Mouse (Mus musculus) lung, adult 2 months (tissue): ENCODE results near the gene Nwd1. TPM values are rescaled to one million over a fixed set of nuclear protein-coding genes. Genes with fewer than 3 reads are reported as not detected.
"Not testable (repeated sequence)": the region's sequence is repeated elsewhere in the genome, so short reads cannot be mapped to it uniquely, and the experiment has no call there.

Experiments
- DNase-seq: peaks from one replicate; pipeline ENCODE4 v3.0.0; 2022
- H3K4me1 ChIP-seq: fragments of 200-500 bp; 2 replicates; pipeline ENCODE4 v1.6.1; 2011; ENCODE audit warnings: low read length; ENCODE audit not compliant: control insufficient read depth, insufficient read depth
- H3K4me3 ChIP-seq: fragments of 200-500 bp; replicated peaks from 2 replicates; pipeline ENCODE3; 2011; ENCODE audit warnings: low read depth, mild to moderate bottlenecking, control low read depth, low read length; ENCODE audit errors: extremely low read depth
- CTCF ChIP-seq: fragments of 200-500 bp; IDR thresholded peaks from 2 replicates; pipeline ENCODE4 v1.5.1; 2011; ENCODE audit warnings: mild to moderate bottlenecking, low read length, control low read depth; ENCODE audit not compliant: insufficient read depth
- POLR2A ChIP-seq: fragments of 200-500 bp; IDR thresholded peaks from 2 replicates; pipeline ENCODE4 v1.6.1; 2011; ENCODE audit warnings: low read depth, mild to moderate bottlenecking, control low read depth, low read length, borderline replicate concordance; ENCODE audit errors: extremely low read depth
- WGBS: fragments of 180-500 bp; shearing (Covaris S2); methylation state at CpG from one replicate; pipeline ENCODE4 v1.1.7; 2018; 5-methylcytosine and 5-hydroxymethylcytosine counted together
- polyA plus RNA-seq: library from polyadenylated mRNA; depleted of rRNA; stranded (reverse); fragments of >200 nt; gene quantifications from 2 replicates; pipeline ENCODE4 v1.2.3, GENCODE M21; 2012

Gene Nwd1
- polyA plus RNA-seq, 1 experiment: 0.97 TPM

DNA sequence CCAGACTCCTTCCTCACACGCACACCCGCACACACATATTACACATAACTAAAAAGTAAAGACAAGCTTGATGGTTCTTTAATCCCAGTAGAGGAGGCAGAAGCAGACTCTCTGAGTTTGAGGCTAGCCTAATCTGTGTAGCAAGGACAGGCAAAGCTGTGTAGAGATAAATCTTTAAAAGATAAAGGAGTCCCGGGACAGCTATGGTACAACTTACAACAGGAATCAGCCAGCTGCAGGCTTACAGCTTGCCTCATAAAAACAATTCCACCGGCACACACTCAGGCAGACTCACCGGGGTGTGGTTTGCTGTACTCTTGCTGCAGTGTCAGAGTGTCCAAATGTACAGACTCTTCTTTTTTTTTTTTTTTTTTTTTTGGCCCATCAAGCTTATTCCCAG lies 18.2 kb downstream of the Nwd1 start:
- Histone ChIP-seq H3K4me1 (no peaks in the 10 kb centered on the region), H3K4me3 (no peak overlapping the region)
- 58% methylated on average over 5 of the region's 5 CpGs for WGBS
- TF ChIP-seq CTCF (no peak), POLR2A (no peak)
- DNase-seq: no peak

DNA sequence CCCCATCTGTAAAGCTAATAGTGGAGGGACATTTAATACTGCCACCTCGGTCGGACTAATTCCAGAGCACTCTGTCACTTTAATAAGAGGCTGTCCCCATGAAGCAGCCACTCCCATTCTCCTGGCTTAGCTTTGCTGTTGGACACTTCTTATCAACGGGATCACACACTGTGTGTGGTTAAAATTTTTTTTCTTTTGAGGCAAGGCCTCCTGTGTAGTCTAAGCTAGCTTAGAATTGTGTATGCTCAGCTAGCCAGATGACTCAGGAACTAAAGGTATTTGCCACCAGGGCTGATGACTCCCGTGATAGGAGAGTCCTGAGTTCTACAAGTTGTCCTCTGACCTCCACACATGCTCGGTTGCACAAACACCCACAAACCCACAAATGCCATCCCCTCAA lies 18.9 kb downstream of the Nwd1 start:
- TF ChIP-seq POLR2A (no peak), CTCF (no peak)
- no peak overlapping the region for H3K4me3 ChIP-seq
- 33% methylated on average over 5 of the region's 5 CpGs for WGBS
- DNase-seq: no peak
- H3K4me1 ChIP-seq: no peaks in the 10 kb centered on the region

DNA sequence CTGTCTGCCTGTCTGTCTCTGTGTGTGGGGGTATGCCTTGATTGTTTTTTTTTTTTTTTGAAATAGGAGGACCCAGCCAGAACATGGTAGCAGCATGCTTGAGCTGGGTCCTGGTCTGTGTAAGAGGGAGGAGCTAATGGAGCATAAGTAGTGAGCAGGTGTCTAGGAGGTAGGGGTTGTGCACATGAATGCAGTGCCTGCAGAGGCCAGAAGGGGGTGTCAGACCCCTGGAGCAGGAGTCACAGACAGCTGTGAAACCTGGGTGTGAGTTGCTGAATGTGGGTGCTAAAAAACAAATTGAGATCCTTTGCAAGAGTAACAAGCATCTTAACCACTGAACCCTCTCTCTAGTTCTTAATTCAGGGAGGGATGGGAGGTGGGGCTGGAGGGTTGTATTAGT lies 22.4 kb downstream of the Nwd1 start:
- TF ChIP-seq CTCF (no peak), POLR2A (no peak)
- H3K4me1 ChIP-seq: no peaks in the 10 kb centered on the region
- DNase-seq: no peak
- H3K4me3 ChIP-seq: no peak overlapping the region

DNA sequence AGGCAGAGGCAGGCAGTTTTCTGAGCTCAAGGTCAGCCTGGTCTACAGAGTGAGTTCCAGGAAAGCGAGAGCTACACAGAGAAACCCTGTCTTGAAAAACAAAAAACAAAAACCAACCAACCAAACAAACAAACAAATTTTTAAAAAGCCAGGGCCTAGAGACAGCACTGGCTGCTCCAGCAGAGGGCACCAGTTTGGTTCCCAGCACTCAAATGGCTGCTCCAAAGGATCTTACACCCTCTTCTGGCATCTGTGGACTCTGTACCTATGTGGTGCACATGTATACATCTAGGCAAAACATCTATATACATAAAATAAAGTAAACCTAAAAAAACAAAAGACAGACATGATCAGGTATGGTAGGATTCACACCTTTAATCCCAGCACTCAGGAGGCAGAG lies 26.3 kb downstream of the Nwd1 start:
- no peak for TF ChIP-seq CTCF
- H3K4me1 ChIP-seq: no peaks in the 10 kb centered on the region
- no peak overlapping the region for H3K4me3 ChIP-seq
- DNase-seq: no peak
- 73% methylated on average over 1 of the region's 1 CpGs for WGBS

DNA sequence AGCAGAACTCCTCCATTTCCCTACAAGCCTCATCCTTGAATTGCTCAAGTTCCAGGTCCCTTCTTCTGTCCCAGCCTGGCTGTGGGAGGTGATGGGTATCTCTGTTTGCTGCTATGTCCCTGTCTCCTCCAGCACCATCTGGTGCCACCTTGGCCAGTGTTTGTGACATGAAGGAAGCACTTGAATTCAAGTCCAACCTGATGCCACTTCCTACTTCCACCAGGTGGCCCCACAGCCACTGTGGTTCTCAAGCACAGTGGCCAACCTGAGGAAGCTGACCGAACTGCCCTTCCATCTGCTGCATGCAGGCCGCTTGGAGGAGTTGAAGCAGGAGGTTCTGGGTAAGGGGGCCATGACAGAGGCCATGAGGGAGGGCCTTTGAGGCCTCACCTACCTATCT lies 27.7 kb downstream of the Nwd1 start:
- no peak for DNase-seq
- Histone ChIP-seq H3K4me1 (no peaks in the 10 kb centered on the region), H3K4me3 (no peak overlapping the region)
- WGBS: 77% methylated on average over 2 of the region's 2 CpGs
- TF ChIP-seq CTCF: no peak
- TF ChIP-seq POLR2A: no peak

DNA sequence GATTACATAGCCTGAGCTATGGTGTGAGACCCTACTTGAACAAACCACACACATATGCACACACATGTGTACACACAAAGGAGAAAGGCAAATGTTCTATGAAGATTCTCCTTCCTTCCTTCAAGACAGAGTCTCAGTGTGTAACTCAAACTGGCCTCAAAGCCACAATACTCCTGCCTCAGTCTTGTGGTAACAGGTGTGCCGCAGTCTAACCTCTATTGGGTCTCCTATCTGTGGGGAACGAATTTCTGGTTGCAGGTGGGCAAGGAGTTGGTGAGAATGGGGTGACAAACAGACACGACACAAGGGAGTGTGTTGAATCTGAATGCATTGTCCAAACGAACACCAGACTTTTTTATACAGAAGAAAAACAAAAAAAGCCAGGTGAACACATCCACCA lies 29.9 kb downstream of the Nwd1 start:
- no peak for DNase-seq
- H3K4me1 ChIP-seq: no peaks in the 10 kb centered on the region
- TF ChIP-seq CTCF (no peak), POLR2A (no peak)
- 55% methylated on average over 4 of the region's 4 CpGs for WGBS
- H3K4me3 ChIP-seq: no peak overlapping the region

DNA sequence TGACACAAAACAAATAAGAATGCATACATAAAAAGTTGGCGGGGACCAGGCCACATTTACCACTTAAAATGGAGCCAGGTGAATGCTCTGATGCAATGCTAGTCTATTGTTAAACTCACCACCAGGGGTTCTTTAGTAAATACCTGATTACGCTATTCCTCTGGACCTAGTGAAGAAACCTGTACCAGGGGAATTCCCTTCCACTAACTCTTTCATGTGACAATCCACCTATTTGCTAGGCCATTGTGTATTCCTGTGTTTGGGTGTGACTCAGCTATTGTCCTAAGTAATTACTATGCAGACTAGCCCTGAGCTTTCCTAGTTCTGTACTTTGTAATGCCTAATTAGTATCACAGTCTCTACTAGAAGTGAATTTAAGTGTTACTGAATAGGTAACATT lies 30.3 kb downstream of the Nwd1 start:
- DNase-seq, H3K4me3 ChIP-seq, H3K4me1 ChIP-seq: not testable (repeated sequence)
- WGBS: 58% methylated on average over 2 of the region's 2 CpGs

DNA sequence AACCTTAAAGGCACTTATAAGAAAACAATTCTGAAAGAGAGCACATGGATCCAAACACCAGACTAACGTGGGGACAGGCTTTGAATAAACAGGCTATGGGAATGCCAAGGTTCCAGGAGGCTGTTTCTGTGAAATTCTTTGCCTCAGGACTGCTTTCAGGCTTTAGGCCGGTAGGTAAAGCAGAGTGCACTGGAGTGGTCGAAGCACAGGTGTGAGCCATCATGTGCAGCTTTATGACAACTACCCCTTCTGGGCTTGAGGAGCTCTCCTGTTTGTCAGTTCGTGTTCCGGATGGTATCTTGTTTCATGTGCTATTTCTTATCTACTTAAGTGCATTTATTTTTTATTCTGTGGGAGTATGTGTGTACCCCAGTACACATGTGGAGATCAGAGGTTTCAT lies 30.8 kb downstream of the Nwd1 start:
- no peak for TF ChIP-seq CTCF
- TF ChIP-seq POLR2A: no peak
- H3K4me1 ChIP-seq: no peaks in the 10 kb centered on the region
- 48% methylated on average over 5 of the region's 5 CpGs for WGBS
- no peak overlapping the region for H3K4me3 ChIP-seq
- DNase-seq: no peak

DNA sequence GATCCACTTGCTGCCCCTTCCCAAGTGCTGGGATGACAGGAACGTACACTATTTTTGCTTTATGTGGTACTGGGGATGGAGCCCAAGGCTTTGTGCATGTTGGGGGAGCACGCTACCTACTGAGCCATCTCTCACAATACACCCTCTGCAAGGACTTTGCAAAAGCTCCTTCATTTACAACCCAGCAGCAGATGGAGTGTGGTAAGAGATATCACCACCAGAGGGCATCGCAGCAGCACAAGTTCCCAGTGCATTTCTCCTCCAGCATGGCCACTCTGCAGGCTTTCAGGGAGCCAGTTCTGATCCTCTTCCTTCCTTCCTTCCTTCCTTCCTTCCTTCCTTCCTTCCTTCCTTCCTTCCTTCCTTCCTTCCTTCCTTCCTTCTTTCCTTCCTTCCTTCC lies 33.6 kb downstream of the Nwd1 start:
- 21% methylated on average over 3 of the region's 3 CpGs for WGBS
- TF ChIP-seq POLR2A (no peak), CTCF (peak; percentile 76)
- Histone ChIP-seq H3K4me3 (no peak overlapping the region), H3K4me1 (no peaks in the 10 kb centered on the region)
- peak; percentile 30 for DNase-seq

DNA sequence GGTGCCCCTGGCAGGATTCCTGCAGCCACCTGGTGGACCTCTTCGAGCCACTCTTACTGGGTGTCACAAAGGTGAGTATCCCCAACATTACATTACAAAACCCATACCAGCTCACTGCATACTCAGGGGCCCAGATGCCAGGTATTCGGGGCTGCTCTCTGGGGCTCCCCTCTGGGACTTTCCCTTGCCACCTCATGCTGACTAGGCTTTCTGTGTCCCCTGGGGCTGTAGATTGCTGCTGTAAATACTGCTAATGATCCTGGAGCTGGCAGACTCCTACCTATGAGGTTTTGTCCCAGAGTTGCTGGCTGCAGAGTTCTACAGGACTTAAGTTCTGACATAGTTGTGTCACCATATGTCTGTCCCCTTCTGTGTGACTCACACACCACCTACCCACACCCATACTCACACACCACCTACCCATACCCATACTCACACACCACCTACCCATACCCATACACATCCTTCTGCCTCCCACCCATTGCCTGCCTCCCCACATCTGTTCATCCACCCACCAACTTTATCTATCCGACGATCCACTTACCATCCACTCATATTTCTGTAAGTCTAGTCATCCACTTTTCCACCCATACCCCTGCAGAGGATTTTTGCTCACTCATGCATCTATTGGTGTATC lies 35.7 kb downstream of the Nwd1 start:
- H3K4me1 ChIP-seq: no peaks in the 10 kb centered on the region
- 76% methylated on average over 4 of the region's 4 CpGs for WGBS
- TF ChIP-seq POLR2A: no peak
- TF ChIP-seq CTCF: no peak
- DNase-seq: no peak
- no peak overlapping the region for H3K4me3 ChIP-seq
